Mouse (Mus musculus) stomach, postnatal 0 days (tissue): Measurements from ENCODE around the gene Metrn.

Experiments
- CTCF ChIP-seq: IDR thresholded peaks from 2 replicates; pipeline ENCODE4 v1.5.1; 2016; ENCODE audit warnings: antibody characterized with exemption, low read depth, mild to moderate bottlenecking, moderate library complexity
- EP300 ChIP-seq: optimal IDR thresholded peaks from 2 replicates; pipeline ENCODE3; 2016; ENCODE audit warnings: antibody characterized with exemption

GRCm38 (mm10) chr17:25831451-25832281 is 34.7 kb upstream of the Metrn start:
- TF ChIP-seq CTCF = no peak
- no peak for TF ChIP-seq EP300
